Mouse (Mus musculus) ES-Bruce4 (cell line): ENCODE measurements around the gene Ssc5d. TPM values are rescaled to one million over a fixed set of nuclear protein-coding genes. Genes with fewer than 3 reads are reported as not detected.
A peak's percentile ranks its signal among the peaks of the same experiment; 100 is the strongest.

Experiments
- H3K27ac ChIP-seq: 2 replicates; pipeline ENCODE4 v1.5.1; 2012; ENCODE audit warnings: low read length, inconsistent platforms; ENCODE audit not compliant: insufficient read depth
- H3K27me3 ChIP-seq: 2 replicates; pipeline ENCODE4 v1.6.1; 2012; ENCODE audit warnings: mild to moderate bottlenecking, low read length, inconsistent platforms; ENCODE audit not compliant: control insufficient read depth, poor library complexity, insufficient read depth, severe bottlenecking
- H3K36me3 ChIP-seq: 2 replicates; pipeline ENCODE4 v1.6.1; 2012; ENCODE audit warnings: inconsistent platforms, mild to moderate bottlenecking, low read length, moderate library complexity; ENCODE audit not compliant: control insufficient read depth, poor library complexity, insufficient read depth, severe bottlenecking
- H3K4me1 ChIP-seq: one replicate; pipeline ENCODE4 v1.8.1; 2011; ENCODE audit warnings: low read length; ENCODE audit not compliant: control insufficient read depth, insufficient read depth
- H3K4me3 ChIP-seq: 2 replicates; pipeline ENCODE4 v1.5.1; 2011; ENCODE audit warnings: low read depth, mild to moderate bottlenecking, low read length
- H3K9ac ChIP-seq: 2 replicates; pipeline ENCODE4 v1.6.1; 2012; ENCODE audit warnings: low read depth, mild to moderate bottlenecking, inconsistent platforms; ENCODE audit not compliant: poor library complexity, severe bottlenecking
- H3K9me3 ChIP-seq: replicated peaks from 2 replicates; pipeline ENCODE4 v1.6.1; 2012; ENCODE audit warnings: mild to moderate bottlenecking, low read length, inconsistent platforms; ENCODE audit not compliant: control insufficient read depth, poor library complexity, insufficient read depth, severe bottlenecking
- CTCF ChIP-seq: IDR thresholded peaks from one replicate; pipeline ENCODE4 v1.8.1; 2011; ENCODE audit warnings: low read depth, low read length
- EP300 ChIP-seq: IDR thresholded peaks from 2 replicates; pipeline ENCODE4 v1.6.1; 2011; ENCODE audit warnings: low read depth, low read length; ENCODE audit not compliant: insufficient read depth
- POLR2A ChIP-seq: IDR thresholded peaks from one replicate; pipeline ENCODE4 v1.8.1; 2011; ENCODE audit warnings: low read length; ENCODE audit not compliant: insufficient read depth
- polyA plus RNA-seq: library from polyadenylated mRNA; stranded (reverse); fragments of >200 nt; gene quantifications from 2 replicates; pipeline ENCODE4 v1.2.4, GENCODE M21; 2011; ENCODE audit warnings: low read depth; ENCODE audit not compliant: missing spikeins, insufficient read depth, insufficient read length

Ssc5d gene
- polyA plus RNA-seq, 1 experiment = 1.5 TPM

DNA sequence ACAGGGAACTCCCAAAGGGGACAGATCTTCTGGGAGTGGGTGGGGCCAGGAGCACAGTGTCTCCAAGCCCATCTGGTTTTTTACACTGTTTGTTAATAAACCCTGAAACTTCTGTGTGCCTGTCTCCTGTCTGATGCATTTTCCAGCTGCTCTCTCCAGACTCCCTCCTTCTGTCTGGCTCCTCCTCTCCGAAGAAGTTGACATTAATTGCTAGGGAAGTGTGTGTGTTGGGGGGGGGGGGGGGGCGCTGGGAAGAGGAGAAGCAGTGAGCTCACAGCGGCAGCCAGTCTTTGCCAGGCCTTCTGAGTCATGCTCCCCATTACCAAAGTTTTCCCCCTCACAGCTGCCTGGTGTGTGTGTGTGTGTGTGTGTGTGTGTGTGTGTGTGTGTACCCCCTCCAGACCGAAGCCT, 689 bp upstream of the Ssc5d start:
- no peaks in the 10 kb centered on the region for H3K9me3 ChIP-seq
- no peaks in the 10 kb centered on the region for H3K36me3 ChIP-seq
- no peak overlapping the region for H3K9ac ChIP-seq
- no peak for TF ChIP-seq POLR2A
- TF ChIP-seq EP300 = no peak
- TF ChIP-seq CTCF = no peak
- H3K27ac ChIP-seq = no peak overlapping the region
- no peaks in the 10 kb centered on the region for H3K27me3 ChIP-seq
- H3K4me3 ChIP-seq = no peak overlapping the region
- no peaks in the 10 kb centered on the region for H3K4me1 ChIP-seq

DNA sequence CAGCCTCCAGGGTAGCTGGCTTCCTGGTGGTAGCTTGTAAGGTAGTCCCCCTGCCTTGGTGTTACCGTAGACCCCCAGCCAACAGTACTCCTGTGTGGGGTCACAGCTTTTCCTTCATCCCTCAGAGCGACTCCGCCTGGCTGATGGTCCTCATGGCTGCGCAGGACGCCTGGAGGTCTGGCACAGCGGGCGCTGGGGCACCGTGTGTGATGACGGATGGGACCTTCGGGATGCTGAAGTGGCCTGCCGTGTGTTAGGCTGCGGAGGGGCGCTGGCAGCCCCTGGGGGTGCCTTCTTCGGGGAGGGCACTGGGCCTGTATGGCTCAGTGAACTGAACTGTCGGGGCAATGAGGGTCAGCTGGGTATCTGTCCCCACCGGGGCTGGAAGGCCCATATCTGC, 1.3 kb downstream of the Ssc5d start:
- Histone ChIP-seq H3K9me3 (no peaks in the 10 kb centered on the region), H3K27me3 (no peaks in the 10 kb centered on the region), H3K4me1 (no peaks in the 10 kb centered on the region), H3K27ac (no peak overlapping the region), H3K36me3 (no peaks in the 10 kb centered on the region), H3K4me3 (no peak overlapping the region), H3K9ac (no peak overlapping the region)
- TF ChIP-seq CTCF = no peak
- no peak for TF ChIP-seq EP300
- TF ChIP-seq POLR2A = no peak

DNA sequence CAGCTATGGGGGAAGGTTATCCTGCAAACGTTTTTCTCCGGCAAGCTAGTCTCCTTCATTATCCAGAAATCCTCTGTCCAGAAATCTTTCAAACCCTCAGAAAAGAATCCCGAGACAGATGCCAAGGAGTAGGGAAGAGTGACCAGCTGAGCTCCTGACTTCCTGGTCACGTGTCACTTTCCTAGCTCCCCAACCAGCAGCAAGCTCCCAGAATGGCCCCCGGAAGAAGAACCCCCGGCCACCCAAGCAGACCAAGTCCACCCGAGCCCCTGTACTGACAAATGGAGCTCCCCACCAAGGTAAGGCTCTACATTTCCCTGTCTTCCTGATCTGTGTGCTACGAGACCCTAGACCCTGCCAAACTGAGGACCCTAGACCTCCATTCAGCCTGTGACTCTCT, 2.1 kb downstream of the Ssc5d start:
- H3K4me1 ChIP-seq = no peaks in the 10 kb centered on the region
- TF ChIP-seq CTCF = no peak
- no peak for TF ChIP-seq POLR2A
- no peak for TF ChIP-seq EP300

DNA sequence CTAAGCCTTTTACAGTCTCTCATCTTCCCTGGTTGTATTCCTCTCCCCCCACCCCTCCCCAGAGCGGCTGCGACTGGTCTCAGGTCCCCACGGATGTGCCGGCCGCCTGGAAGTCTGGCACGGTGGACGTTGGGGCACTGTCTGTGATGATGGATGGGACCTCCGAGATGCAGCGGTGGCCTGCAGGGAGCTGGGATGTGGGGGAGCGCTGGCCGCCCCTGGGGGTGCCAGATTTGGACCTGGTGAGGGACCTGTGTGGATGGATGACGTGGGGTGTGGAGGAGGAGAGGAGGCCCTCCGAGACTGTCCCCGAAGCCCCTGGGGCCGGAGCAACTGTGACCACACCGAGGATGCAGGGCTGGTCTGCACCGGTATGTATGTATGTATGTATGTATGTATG, 2.7 kb downstream of the Ssc5d start:
- Histone ChIP-seq H3K4me1 (no peaks in the 10 kb centered on the region), H3K4me3 (no peak overlapping the region), H3K9ac (no peak overlapping the region), H3K27me3 (no peaks in the 10 kb centered on the region), H3K9me3 (no peaks in the 10 kb centered on the region), H3K27ac (no peak overlapping the region), H3K36me3 (no peaks in the 10 kb centered on the region)
- no peak for TF ChIP-seq EP300
- TF ChIP-seq POLR2A = no peak

More for the DNA sequence above, 2.1 kb downstream of the Ssc5d start:
- Histone ChIP-seq H3K27me3 (no peaks in the 10 kb centered on the region), H3K9me3 (no peaks in the 10 kb centered on the region), H3K9ac (no peak overlapping the region), H3K36me3 (no peaks in the 10 kb centered on the region), H3K4me3 (no peak overlapping the region), H3K27ac (no peak overlapping the region)

DNA sequence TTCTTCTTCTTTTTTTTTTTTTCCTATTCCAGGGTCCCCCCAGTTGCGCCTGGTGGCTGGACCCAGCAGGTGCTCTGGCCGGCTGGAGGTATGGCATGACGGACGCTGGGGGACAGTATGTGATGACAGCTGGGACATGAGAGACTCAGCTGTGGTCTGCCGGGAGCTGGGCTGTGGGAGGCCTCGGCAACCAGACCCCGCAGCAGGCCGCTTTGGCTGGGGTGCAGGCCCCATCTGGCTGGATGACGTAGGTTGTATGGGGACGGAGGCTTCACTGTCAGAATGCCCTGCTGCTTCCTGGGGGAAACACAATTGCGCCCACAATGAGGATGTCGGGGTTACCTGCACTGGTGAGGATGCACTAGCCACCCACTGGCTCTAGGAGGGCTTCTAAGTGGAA, 7.5 kb downstream of the Ssc5d start:
- TF ChIP-seq CTCF = no peak
- TF ChIP-seq EP300 = no peak
- TF ChIP-seq POLR2A = no peak
- H3K4me1 ChIP-seq = no peaks in the 10 kb centered on the region
- no peak overlapping the region for H3K4me3 ChIP-seq
- H3K27ac ChIP-seq = no peak overlapping the region
- no peaks in the 10 kb centered on the region for H3K36me3 ChIP-seq
- no peak overlapping the region for H3K9ac ChIP-seq
- no peaks in the 10 kb centered on the region for H3K9me3 ChIP-seq
- H3K27me3 ChIP-seq = no peaks in the 10 kb centered on the region

DNA sequence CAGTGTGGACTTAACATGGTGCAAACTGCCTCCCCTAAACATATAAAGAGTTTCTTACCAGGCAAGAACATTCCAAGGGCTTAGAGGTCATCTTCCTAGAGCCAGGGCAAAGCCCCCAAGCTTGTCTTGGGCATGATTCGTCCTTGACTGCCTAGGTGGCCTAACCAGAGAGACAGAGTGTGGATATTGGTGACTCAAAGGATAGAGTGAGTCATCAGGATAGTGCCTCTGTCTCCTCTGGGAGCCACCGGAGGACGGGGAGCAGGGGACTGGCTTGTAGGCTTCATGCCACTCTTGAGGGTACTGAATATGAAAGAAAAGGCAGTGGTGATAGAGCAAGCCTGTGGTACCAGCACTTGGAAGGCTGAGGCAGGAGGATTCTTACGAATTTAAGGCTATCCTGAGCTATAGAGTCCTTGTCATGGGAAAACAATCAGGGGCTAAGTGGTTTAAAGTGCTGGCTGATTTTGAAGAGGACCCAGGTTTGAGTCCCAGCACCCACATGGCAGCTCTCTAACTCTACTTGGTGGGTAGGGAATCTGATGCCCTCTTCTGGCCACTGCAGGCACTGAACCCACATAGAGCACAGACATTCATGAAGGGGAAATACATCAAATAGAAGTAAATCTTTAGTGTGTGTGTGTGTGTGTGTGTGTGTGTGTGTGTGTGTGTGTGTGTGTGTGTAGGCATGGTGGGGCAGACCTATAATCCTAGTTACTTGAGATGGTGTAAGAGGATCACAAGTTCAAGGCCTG, 8.8 kb downstream of the Ssc5d start:
- no peaks in the 10 kb centered on the region for H3K9me3 ChIP-seq
- no peak for TF ChIP-seq EP300
- TF ChIP-seq CTCF = peak; percentile 40
- no peak for TF ChIP-seq POLR2A
- H3K4me1 ChIP-seq = no peaks in the 10 kb centered on the region
- no peak overlapping the region for H3K9ac ChIP-seq
- H3K36me3 ChIP-seq = no peaks in the 10 kb centered on the region
- no peak overlapping the region for H3K4me3 ChIP-seq
- H3K27me3 ChIP-seq = no peaks in the 10 kb centered on the region
- no peak overlapping the region for H3K27ac ChIP-seq
